Mouse (Mus musculus): Measurements from ENCODE around the gene Patj.

GRCm38 (mm10) chr4:98689988-98690387, 294.4 kb downstream of the Patj start:
- TF ChIP-seq MAX (IDR thresholded peaks at IDR 0.05; ENCODE audit: low read length) (no peak), EP300 (IDR thresholded peaks at IDR 0.05; ENCODE audit: low read depth in 1 of 2, low read length in 2 of 2) (no peak), CTCF (IDR thresholded peaks at IDR 0.05 in 2 of 3, conservative IDR thresholded peaks at IDR 0.05 in 1 of 3; ENCODE audit: control insufficient read depth in 1 of 3, insufficient read depth in 1 of 3, low read depth in 2 of 3, low read length in 3 of 3, poor library complexity in 1 of 3, severe bottlenecking in 1 of 3) (peak in 2 of 3 experiments; percentile 22 to 26; a peak in 4 of 6 replicates), ZMIZ1 (IDR thresholded peaks at IDR 0.05; ENCODE audit: low read depth, low read length) (no peak), CHD2 (IDR thresholded peaks at IDR 0.05; ENCODE audit: low read length) (no peak), GABPA (IDR thresholded peaks at IDR 0.05; ENCODE audit: low read depth, low read length) (no peak), POLR2A (IDR thresholded peaks at IDR 0.05; ENCODE audit: control insufficient read depth in 1 of 2, insufficient read depth in 1 of 2, low read depth in 1 of 2, low read length in 2 of 2, poor library complexity in 1 of 2) (no peak), E2F4 (IDR thresholded peaks at IDR 0.05; ENCODE audit: borderline replicate concordance, low read depth, low read length) (no peak), UBTF (IDR thresholded peaks at IDR 0.05; ENCODE audit: borderline replicate concordance, insufficient read depth, low read depth, low read length) (no peak), USF1 (IDR thresholded peaks at IDR 0.05; ENCODE audit: low read depth, low read length) (no peak), TBP (IDR thresholded peaks at IDR 0.05; ENCODE audit: low read depth, low read length) (no peak), SMC3 (IDR thresholded peaks at IDR 0.05; ENCODE audit: low read depth, low read length) (peak; percentile 27; the same call in 1 of the 2 replicates)
